In the genomic region with DNA sequence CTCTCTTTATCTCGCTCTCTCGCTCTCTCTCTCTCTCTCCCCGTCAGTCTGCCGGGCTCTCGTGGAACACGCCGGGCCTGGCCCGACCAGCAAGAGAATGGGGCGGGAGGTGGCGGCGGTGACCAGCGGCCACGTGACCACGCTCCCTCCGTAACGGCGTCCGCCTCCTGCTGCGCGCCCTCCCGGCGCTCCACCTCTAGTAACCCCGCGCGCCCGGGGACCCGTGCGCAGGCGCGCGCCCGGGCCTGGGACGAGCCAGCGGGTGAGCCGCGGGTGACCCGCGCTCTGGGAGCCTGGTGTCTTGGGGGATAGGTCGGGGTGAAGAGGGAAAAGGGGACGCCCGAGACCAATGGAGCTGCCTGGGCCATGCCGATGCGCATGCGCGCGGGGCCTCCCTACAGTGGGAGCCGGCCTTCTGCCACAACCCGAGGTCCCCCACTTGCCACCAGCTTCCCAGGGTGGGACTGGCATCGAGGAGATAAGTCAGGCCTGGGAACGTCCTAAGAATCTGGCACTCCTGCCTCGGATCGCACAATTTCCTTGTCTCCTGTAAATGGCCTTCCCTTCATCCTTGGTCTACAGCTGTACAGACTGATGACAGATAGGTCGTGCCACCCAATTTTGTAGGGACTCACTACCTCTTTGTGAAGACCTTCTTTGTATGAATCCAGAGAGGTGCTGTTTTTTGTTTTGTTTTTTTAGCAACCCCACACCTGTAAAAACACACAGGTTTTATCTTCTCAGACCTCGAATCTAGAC, we compare ENCODE assay signal across 8 mouse cellular contexts. TPM values are rescaled to one million over a fixed set of nuclear protein-coding genes. Genes with fewer than 3 reads are reported as not detected.
A peak's percentile ranks its signal among the peaks of the same experiment; 100 is the strongest.
DNase-seq lines count a peak whose midpoint lies in the region; ATAC-seq lines count a peak whose summit lies in the region.

TSS of gene Tbc1d5 (minus strand) at position 158 of the 759 bp plus-strand sequence.

- H3K27me3 ChIP-seq in heart, embryonic 13.5 days (replicated peaks), result no peaks in the 10 kb centered on the region
- H3K27me3 ChIP-seq in liver, embryonic 12.5 days (replicated peaks), result no peaks in the 10 kb centered on the region
- no peaks in the 10 kb centered on the region for H3K27me3 ChIP-seq in stomach, embryonic 15.5 days (replicated peaks)

- H3K4me1 ChIP-seq in brown adipose tissue, adult 24 weeks (ENCODE audit: control insufficient read depth, insufficient read depth, insufficient read length, low read length), result no peaks in the 10 kb centered on the region
- peaks cover 10% of the 10 kb centered on the region for H3K4me1 ChIP-seq in heart, embryonic 13.5 days
- H3K4me1 ChIP-seq in liver, embryonic 12.5 days, result peaks cover 17% of the 10 kb centered on the region
- H3K4me1 ChIP-seq in stomach, embryonic 15.5 days, result peaks cover 4% of the 10 kb centered on the region; the same call in 1 of the 2 replicates

- peak within 1 kb of the TSS; percentile 88 for H3K4me3 ChIP-seq in brown adipose tissue, adult 24 weeks (ENCODE audit: insufficient read depth, low read depth, low read length)
- H3K4me3 ChIP-seq in heart, embryonic 13.5 days, result peak within 1 kb of the TSS; percentile 88
- peak within 1 kb of the TSS; percentile 83 for H3K4me3 ChIP-seq in liver, embryonic 12.5 days
- H3K4me3 ChIP-seq in stomach, embryonic 15.5 days (replicated peaks), result peak within 1 kb of the TSS; percentile 80

- H3K36me3 ChIP-seq in heart, embryonic 13.5 days, result no peaks in the 10 kb centered on the region
- no peaks in the 10 kb centered on the region for H3K36me3 ChIP-seq in liver, embryonic 12.5 days
- no peaks in the 10 kb centered on the region for H3K36me3 ChIP-seq in stomach, embryonic 15.5 days

- H3K4me2 ChIP-seq in heart, embryonic 13.5 days, result peak within 1 kb of the TSS; percentile 83
- H3K4me2 ChIP-seq in liver, embryonic 12.5 days, result peak within 1 kb of the TSS; percentile 82
- H3K4me2 ChIP-seq in stomach, embryonic 15.5 days, result peak within 1 kb of the TSS; percentile 75

- ATAC-seq in heart, embryonic 13.5 days (ENCODE audit: extremely low read depth, insufficient number of reproducible peaks, low FRiP score, low TSS enrichment), result peak; percentile 95
- peak; percentile 96 for ATAC-seq in liver, embryonic 12.5 days
- peak; percentile 98 for ATAC-seq in stomach, embryonic 15.5 days (ENCODE audit: insufficient read depth, low FRiP score, low read depth)

- H3K27ac ChIP-seq in brown adipose tissue, adult 24 weeks (replicated peaks; ENCODE audit: low read depth, low read length), result peak within 1 kb of the TSS; percentile 89
- peak within 1 kb of the TSS; percentile 99 for H3K27ac ChIP-seq in heart, embryonic 13.5 days (replicated peaks)
- H3K27ac ChIP-seq in liver, embryonic 12.5 days, result peak within 1 kb of the TSS; percentile 95
- peak within 1 kb of the TSS; percentile 99 for H3K27ac ChIP-seq in stomach, embryonic 15.5 days

- H3K9ac ChIP-seq in heart, embryonic 13.5 days, result peak within 1 kb of the TSS; percentile 98
- H3K9ac ChIP-seq in liver, embryonic 12.5 days, result peak within 1 kb of the TSS; percentile 94
- peak within 1 kb of the TSS; percentile 92 for H3K9ac ChIP-seq in stomach, embryonic 15.5 days

- peak; percentile 81 for DNase-seq in CD4-positive, CD25-positive, alpha-beta regulatory T cell, adult 2 months (ENCODE audit: low read depth, low spot score)
- peak; percentile 19 for DNase-seq in fat pad, adult 2 months (ENCODE audit: extremely low read depth, low read depth, low spot score)
- DNase-seq in kidney, postnatal 10 days, result peak; percentile 96
- peak; percentile 87 to 88 for DNase-seq in natural killer cell, adult 2 months (ENCODE audit: low spot score in 2 of 2)

- H3K9me3 ChIP-seq in heart, embryonic 13.5 days, result no peaks in the 10 kb centered on the region
- no peaks in the 10 kb centered on the region for H3K9me3 ChIP-seq in liver, embryonic 12.5 days (replicated peaks)
- H3K9me3 ChIP-seq in stomach, embryonic 15.5 days, result no peaks in the 10 kb centered on the region

- 2% methylated on average over 53 of the region's 54 CpGs for WGBS in heart, embryonic 13.5 days
- WGBS in liver, embryonic 12.5 days (ENCODE audit: insufficient replicate concordance), result 1% methylated on average over 54 of the region's 54 CpGs
- 2% methylated on average over 52 of the region's 54 CpGs for WGBS in stomach, embryonic 15.5 days

RNA-seq across cellular contexts. Expression of gene Tbc1d5, which starts in this region (rescaled TPM):
- polyA plus RNA-seq in brown adipose tissue, adult 24 weeks (2012; ENCODE audit: insufficient read depth, insufficient read length, missing spikeins), result 10.3 and 11.3 TPM in 2 replicates
- 7.5 and 7.9 TPM in 2 replicates for polyA plus RNA-seq in heart, embryonic 13.5 days (2015; fragmentation: Nextera tagmentation; extraction: Ambion mirVana)
- polyA plus RNA-seq in liver, embryonic 12.5 days (2016; fragmentation: Nextera tagmentation; extraction: Ambion mirVana), result 6.3 and 6.5 TPM in 2 replicates
- 9.9 and 11.2 TPM in 2 replicates for polyA plus RNA-seq in stomach, embryonic 15.5 days (2015; fragmentation: Nextera tagmentation; extraction: Ambion mirVana)

Comparison
In these comparisons a context has a peak if more than half of its experiments do, and no peak if none do; other contexts are left out.
1. Peak in every context shown above with its lines: DNase-seq, ATAC-seq, H3K4me3 ChIP-seq and H3K27ac ChIP-seq.
2. DNase-seq: peak in every context shown above with its lines; median percentile 96 in kidney, postnatal 10 days; 88 in natural killer cell, adult 2 months; 81 in CD4-positive, CD25-positive, alpha-beta regulatory T cell, adult 2 months; 19 in fat pad, adult 2 months.